Mouse (Mus musculus) lung, postnatal 14 days (tissue): Measurements from ENCODE around the gene Ttc28.

Experiments
- DNase-seq: peaks from one replicate; pipeline ENCODE4 v3.0.0; 2021

The Ttc28 gene

GRCm38 (mm10) chr5:111300776-111301175 lies 421.2 kb downstream of the Ttc28 start:
- no peak for DNase-seq

- no peak for DNase-seq
These were observed 422.1 kb downstream of the Ttc28 start for GRCm38 (mm10) chr5:111301736-111302135.

- DNase-seq = no peak
These were observed 425.1 kb downstream of the Ttc28 start for GRCm38 (mm10) chr5:111304730-111305129.

- no peak for DNase-seq
These were observed 430.6 kb downstream of the Ttc28 start for GRCm38 (mm10) chr5:111310185-111310584.

- DNase-seq = no peak
These were observed 434.2 kb downstream of the Ttc28 start for GRCm38 (mm10) chr5:111313833-111314232.

- DNase-seq = no peak
These were observed 435.5 kb downstream of the Ttc28 start for GRCm38 (mm10) chr5:111315061-111315460.

GRCm38 (mm10) chr5:111317526-111317925 lies 437.9 kb downstream of the Ttc28 start:
- DNase-seq = no peak

- no peak for DNase-seq
These were observed 439.3 kb downstream of the Ttc28 start for GRCm38 (mm10) chr5:111318946-111319345.

- no peak for DNase-seq
These were observed 446.2 kb downstream of the Ttc28 start for GRCm38 (mm10) chr5:111325813-111326212.

GRCm38 (mm10) chr5:111327420-111327819 lies 447.8 kb downstream of the Ttc28 start:
- peak; percentile 11 for DNase-seq

GRCm38 (mm10) chr5:111329782-111330416 lies 450.3 kb downstream of the Ttc28 start:
- DNase-seq = no peak

GRCm38 (mm10) chr5:111330417-111331098 lies 451.0 kb downstream of the Ttc28 start, which contains the start of gene Pitpnb:
TSS of gene Pitpnb (plus strand) at chr5:111330763.
- DNase-seq = peak; percentile 99

GRCm38 (mm10) chr5:111331099-111331435 lies 451.5 kb downstream of the Ttc28 start:
- no peak for DNase-seq

GRCm38 (mm10) chr5:111335939-111336691 lies 456.5 kb downstream of the Ttc28 start:
- no peak for DNase-seq
